Mouse (Mus musculus) adrenal gland, postnatal 0 days (tissue): Measurements from ENCODE around the gene Zfp809. TPM values are rescaled to one million over a fixed set of nuclear protein-coding genes. Genes with fewer than 3 reads are reported as not detected.

Experiments used
- polyA plus RNA-seq: library from polyadenylated mRNA; unstranded; fragments of >200 nt; fragmentation: Nextera tagmentation; extraction: Ambion mirVana; gene quantifications from 2 replicates; pipeline ENCODE4 v1.2.1, GENCODE M21; 2015

The Zfp809 gene
- polyA plus RNA-seq, result 11.5 and 19.0 TPM in 2 replicates

GRCm38 (mm10) chr9:22225581-22226388, at the start of gene Zfp809:
Gene Zfp809, plus strand, starts transcription at chr9:22225714.

GRCm38 (mm10) chr9:22188025-22188611, 37.4 kb upstream of the Zfp809 start, which contains the start of gene Zfp872:
Gene Zfp872, plus strand, starts transcription at chr9:22188090.

GRCm38 (mm10) chr9:22259184-22260091, 33.9 kb downstream of the Zfp809 start, which contains the start of gene Zfp599:
Gene Zfp599, minus strand, starts transcription at chr9:22259895.

Other genes with a start within 250 kb of the Zfp809 start
- 6.7 and 26.1 TPM in 2 replicates for gene Rgl3, start 236.3 kb upstream of the Zfp809 start, polyA plus RNA-seq
- 0.99 and 2.6 TPM in 2 replicates for gene Ccdc151, start 223.1 kb upstream of the Zfp809 start, polyA plus RNA-seq
- gene Prkcsh, start 222.9 kb upstream of the Zfp809 start, polyA plus RNA-seq, result 58.7 and 85.9 TPM in 2 replicates
- 4.7 and 14.8 TPM in 2 replicates for gene Elavl3, start 173.7 kb upstream of the Zfp809 start, polyA plus RNA-seq
- gene Gm49318, start 154.5 kb upstream of the Zfp809 start, polyA plus RNA-seq, result not detected in 2 replicates
- 7.8 and 9.7 TPM in 2 replicates for gene Zfp653, start 154.3 kb upstream of the Zfp809 start, polyA plus RNA-seq
- 15.2 and 28.5 TPM in 2 replicates for gene Ecsit, start 140.3 kb upstream of the Zfp809 start, polyA plus RNA-seq
- 1.2 and 3.7 TPM in 2 replicates for gene Cnn1, start 126.5 kb upstream of the Zfp809 start, polyA plus RNA-seq
- gene Elof1, start 108.5 kb upstream of the Zfp809 start, polyA plus RNA-seq, result 147 and 191 TPM in 2 replicates
- 12.9 and 19.0 TPM in 2 replicates for gene Acp5, start 90.0 kb upstream of the Zfp809 start, polyA plus RNA-seq
- gene Pigyl, start 68.9 kb upstream of the Zfp809 start, polyA plus RNA-seq, result 193 and 239 TPM in 2 replicates
- 0.25 and 0.36 TPM in 2 replicates for gene Zfp872, start 37.6 kb upstream of the Zfp809 start, polyA plus RNA-seq
- gene Zfp599, start 34.2 kb downstream of the Zfp809 start, polyA plus RNA-seq, result 0.99 and 1.3 TPM in 2 replicates
- gene Zfp810, start 81.9 kb downstream of the Zfp809 start, polyA plus RNA-seq, result 12.7 and 15.2 TPM in 2 replicates
- 9.5 and 10.1 TPM in 2 replicates for gene Anln, start 163.5 kb downstream of the Zfp809 start, polyA plus RNA-seq
- 9.0 and 9.1 TPM in 2 replicates for gene 9530077C05Rik, start 185.8 kb downstream of the Zfp809 start, polyA plus RNA-seq
- gene Gm17545, start 228.6 kb downstream of the Zfp809 start, polyA plus RNA-seq, result not detected in 2 replicates
- gene Rp9, start 244.0 kb downstream of the Zfp809 start, polyA plus RNA-seq, result 60.3 and 71.6 TPM in 2 replicates